Mouse (Mus musculus) neural tube, embryonic 15.5 days (tissue): ENCODE results near the gene Tradd. TPM values are rescaled to one million over a fixed set of nuclear protein-coding genes. Genes with fewer than 3 reads are reported as not detected.

Experiments used
- ATAC-seq: fragments of 200-750 bp; cut with Nextera tagmentation; 2 replicates; pipeline ENCODE4 v1.8.0; 2017; ENCODE audit warnings: mild to moderate bottlenecking, moderate TSS enrichment, moderate library complexity; ENCODE audit not compliant: low FRiP score
- H3K27ac ChIP-seq: fragments of 300-500 bp; sonication (generic); replicated peaks from 2 replicates; pipeline ENCODE4 v1.5.1; 2015; ENCODE audit warnings: mild to moderate bottlenecking, inconsistent platforms
- H3K27me3 ChIP-seq: fragments of 300-500 bp; sonication (generic); replicated peaks from 2 replicates; pipeline ENCODE4 v1.6.1; 2015; ENCODE audit warnings: inconsistent platforms
- H3K36me3 ChIP-seq: fragments of 300-500 bp; sonication (generic); 2 replicates; pipeline ENCODE4 v1.6.1; 2015; ENCODE audit warnings: inconsistent platforms
- H3K4me1 ChIP-seq: fragments of 300-500 bp; sonication (generic); 2 replicates; pipeline ENCODE4 v1.6.1; 2015; ENCODE audit warnings: inconsistent platforms
- H3K4me2 ChIP-seq: fragments of 300-500 bp; sonication (generic); 2 replicates; pipeline ENCODE4 v1.6.1; 2015; ENCODE audit warnings: inconsistent platforms, mild to moderate bottlenecking, moderate library complexity
- H3K4me3 ChIP-seq: fragments of 300-500 bp; sonication (generic); replicated peaks from 2 replicates; pipeline ENCODE4 v1.5.1; 2015; ENCODE audit warnings: mild to moderate bottlenecking, inconsistent platforms
- H3K9ac ChIP-seq: fragments of 300-500 bp; sonication (generic); replicated peaks from 2 replicates; pipeline ENCODE4 v1.6.1; 2015; ENCODE audit warnings: mild to moderate bottlenecking, inconsistent platforms
- H3K9me3 ChIP-seq: fragments of 300-500 bp; sonication (generic); replicated peaks from 2 replicates; pipeline ENCODE4 v1.6.1; 2016; ENCODE audit warnings: inconsistent platforms
- WGBS: fragments of 180-500 bp; shearing (Covaris S2); methylation state at CpG from one replicate; pipeline ENCODE4 v1.1.7; 2015; ENCODE audit warnings: mixed read lengths; 5-methylcytosine and 5-hydroxymethylcytosine counted together
- microRNA counts: library from miRNA; unstranded; fragments of <30 nt; microRNA quantifications from one replicate; lab custom pipeline; 2016
- microRNA-seq: library from miRNA; unstranded; fragments of <30 nt; microRNA quantifications from one replicate; pipeline ENCODE4, GENCODE M21; 2017
- polyA plus RNA-seq: library from polyadenylated mRNA; unstranded; fragments of >200 nt; fragmentation: Nextera tagmentation; extraction: Ambion mirVana; gene quantifications from 2 replicates; pipeline ENCODE4 v1.2.1, GENCODE M21; 2015

Tradd gene
- polyA plus RNA-seq, 1 experiment from 2014 or later, result 20.7 TPM

DNA sequence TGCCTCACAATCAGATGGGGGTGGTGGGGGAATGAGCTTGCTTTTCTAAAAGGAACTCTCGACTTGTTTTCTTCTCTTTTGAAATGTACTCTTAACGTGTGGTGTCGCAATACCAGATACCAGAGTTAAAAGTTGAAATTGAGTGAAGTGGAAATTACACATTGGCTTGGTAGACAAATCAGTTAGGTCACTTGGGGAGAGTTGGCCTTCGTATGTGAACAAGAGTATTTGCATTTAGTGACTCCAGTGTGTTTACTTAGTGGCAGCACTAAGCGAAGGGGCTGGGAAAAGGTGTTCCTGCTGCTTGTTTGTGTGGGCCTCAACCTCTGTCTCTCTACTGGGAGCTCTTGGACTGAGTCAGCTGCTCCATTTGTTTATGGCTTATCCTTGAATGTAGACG, 38.5 kb downstream of the Tradd start:
- Histone ChIP-seq H3K9ac (peak overlapping the region; percentile 95), H3K27ac (no peak overlapping the region), H3K27me3 (no peaks in the 10 kb centered on the region), H3K36me3 (no peaks in the 10 kb centered on the region), H3K4me3 (peak overlapping the region; percentile 98), H3K9me3 (no peaks in the 10 kb centered on the region), H3K4me2 (peak overlapping the region; percentile 89), H3K4me1 (peaks cover 25% of the 10 kb centered on the region)
- WGBS, result 21% methylated on average over 6 of the region's 6 CpGs
- ATAC-seq, result no peak

DNA sequence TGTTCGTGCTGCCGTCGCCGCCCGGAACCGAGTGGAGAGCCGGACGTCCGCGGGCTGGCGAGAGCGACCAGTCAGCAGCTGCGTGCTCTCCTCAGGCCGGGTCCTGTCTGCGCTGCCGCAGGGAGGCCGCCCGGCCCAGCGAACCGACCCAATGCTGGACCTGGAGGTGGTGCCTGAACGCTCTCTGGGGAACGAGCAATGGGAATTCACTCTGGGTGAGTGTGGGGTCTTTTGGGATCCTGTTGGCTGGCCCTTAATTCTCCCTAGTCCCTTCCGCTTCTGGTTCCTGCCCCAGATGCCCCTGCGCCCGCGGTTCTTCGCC, 39.2 kb downstream of the Tradd start:
- Histone ChIP-seq H3K27me3 (no peaks in the 10 kb centered on the region), H3K4me2 (peak overlapping the region; percentile 89), H3K27ac (peak overlapping the region; percentile 89), H3K4me3 (peak overlapping the region; percentile 98), H3K9ac (peak overlapping the region; percentile 95), H3K4me1 (peaks cover 25% of the 10 kb centered on the region), H3K36me3 (no peaks in the 10 kb centered on the region), H3K9me3 (no peaks in the 10 kb centered on the region)
- WGBS, result 0% methylated on average over 27 of the region's 27 CpGs
- ATAC-seq, result no peak; the same call in 1 of the 2 replicates

DNA sequence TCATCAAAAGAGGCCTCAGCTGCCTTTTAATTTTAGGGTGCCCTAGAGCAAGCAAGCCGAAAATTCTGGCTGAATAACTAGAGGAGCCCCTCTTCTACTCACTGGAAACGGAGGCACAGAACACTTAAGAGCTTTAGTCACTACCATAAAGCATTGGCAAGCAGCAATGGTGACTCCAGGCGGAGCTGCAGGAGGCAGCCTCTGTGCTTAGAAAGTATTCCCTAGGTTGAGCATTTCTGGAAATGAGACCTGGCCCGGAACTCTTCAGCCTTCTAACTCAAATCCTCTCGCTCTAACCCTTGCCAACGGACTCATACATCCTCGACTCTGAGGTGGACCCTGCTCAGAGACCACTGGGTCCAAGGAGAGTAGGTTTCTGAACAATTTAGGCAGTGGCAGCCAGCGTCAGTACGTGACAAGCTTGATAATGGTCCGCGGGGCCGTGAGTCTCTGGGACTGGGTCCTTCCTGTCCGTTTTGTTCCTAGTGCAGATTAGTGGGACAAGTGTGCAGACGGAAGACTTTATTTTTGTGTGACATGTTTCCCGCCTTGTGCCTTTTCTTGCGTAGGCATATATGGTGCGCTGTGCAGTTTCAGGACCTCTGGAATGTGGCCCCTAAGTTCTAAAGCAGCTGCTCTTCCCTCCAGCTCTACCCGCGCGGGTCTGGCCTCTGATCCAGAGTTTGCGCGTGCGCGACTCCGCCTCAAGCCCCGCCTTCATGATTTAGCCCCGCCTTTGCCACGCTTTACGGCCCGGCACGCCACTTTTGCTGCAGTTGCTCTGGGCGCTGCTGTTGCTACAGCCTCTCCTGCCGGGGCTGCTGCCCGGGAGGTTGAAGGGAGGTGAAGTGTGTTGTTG, 39.8 kb downstream of the Tradd start, which contains the start of gene D230025D16Rik:
TSS of gene D230025D16Rik (plus strand) at position 733 of the 859 bp plus-strand sequence.
- H3K4me3 ChIP-seq, result peak within 1 kb of the TSS; percentile 98
- WGBS, result 1% methylated on average over 34 of the region's 34 CpGs
- no peaks in the 10 kb centered on the region for H3K36me3 ChIP-seq
- no peaks in the 10 kb centered on the region for H3K27me3 ChIP-seq
- ATAC-seq, result peak; percentile 95
- H3K27ac ChIP-seq, result peak within 1 kb of the TSS; percentile 89
- H3K9ac ChIP-seq, result peak within 1 kb of the TSS; percentile 95
- H3K9me3 ChIP-seq, result no peaks in the 10 kb centered on the region
- peak within 1 kb of the TSS; percentile 89 for H3K4me2 ChIP-seq
- peaks cover 25% of the 10 kb centered on the region for H3K4me1 ChIP-seq

DNA sequence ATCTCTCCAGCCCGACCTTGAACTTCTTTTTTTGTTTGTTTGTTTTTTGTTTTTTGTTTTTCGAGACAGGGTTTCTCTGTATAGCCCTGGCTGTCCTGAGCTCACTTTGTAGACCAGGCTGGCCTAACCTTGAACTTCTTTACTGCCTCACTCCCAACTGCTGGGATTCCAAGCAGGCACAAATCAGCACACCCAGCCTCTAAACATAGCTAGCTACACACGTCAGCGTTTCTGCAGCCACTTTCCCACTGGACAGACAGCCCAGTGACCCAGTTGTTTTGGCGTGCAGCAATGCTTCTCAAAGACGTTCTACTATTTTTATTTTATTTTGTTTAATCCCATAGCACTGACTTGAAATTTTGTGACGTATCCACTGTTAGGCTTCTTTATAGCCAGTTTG, 40.6 kb downstream of the Tradd start:
- Histone ChIP-seq H3K4me1 (peaks cover 25% of the 10 kb centered on the region), H3K27ac (peak overlapping the region; percentile 89), H3K9me3 (no peaks in the 10 kb centered on the region), H3K4me3 (no peak overlapping the region), H3K27me3 (no peaks in the 10 kb centered on the region), H3K9ac (no peak overlapping the region), H3K36me3 (no peaks in the 10 kb centered on the region), H3K4me2 (peak overlapping the region; percentile 89)
- ATAC-seq, result no peak
- WGBS, result 68% methylated on average over 7 of the region's 7 CpGs

DNA sequence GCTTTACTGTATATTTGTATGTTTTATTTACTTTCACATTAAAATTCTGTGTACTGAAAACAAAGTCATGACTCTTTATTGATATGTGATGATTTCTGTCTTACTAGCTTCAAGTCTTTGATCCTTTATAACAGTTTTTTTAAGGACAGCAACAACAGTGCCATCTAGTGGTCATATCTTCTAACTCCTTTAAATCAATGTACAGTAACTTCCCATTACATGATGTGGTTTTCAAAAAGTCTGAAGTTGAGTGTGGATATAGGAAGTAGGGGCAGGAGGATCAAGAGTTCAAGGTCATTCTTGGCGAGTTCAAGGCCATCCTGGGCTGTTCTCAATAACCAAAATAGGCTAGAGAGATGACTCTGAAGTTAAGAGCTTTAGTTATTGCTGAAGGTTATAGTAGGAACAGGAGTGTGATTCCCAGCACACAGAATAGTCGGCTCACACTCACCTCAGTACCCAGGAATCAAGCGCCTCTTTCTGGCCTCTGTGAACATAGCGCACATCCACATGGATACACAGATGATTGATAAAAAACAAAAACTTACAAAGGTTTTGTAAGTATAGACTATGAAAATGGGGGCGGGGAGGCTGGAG, 46.4 kb downstream of the Tradd start:
- Histone ChIP-seq H3K27ac (no peak overlapping the region), H3K4me3 (no peak overlapping the region), H3K9ac (no peak overlapping the region), H3K9me3 (no peaks in the 10 kb centered on the region), H3K4me2 (no peak overlapping the region), H3K4me1 (no peaks in the 10 kb centered on the region), H3K36me3 (no peaks in the 10 kb centered on the region), H3K27me3 (no peaks in the 10 kb centered on the region)
- ATAC-seq, result peak; percentile 35; the same call in 1 of the 2 replicates
- 82% methylated on average over 5 of the region's 5 CpGs for WGBS

DNA sequence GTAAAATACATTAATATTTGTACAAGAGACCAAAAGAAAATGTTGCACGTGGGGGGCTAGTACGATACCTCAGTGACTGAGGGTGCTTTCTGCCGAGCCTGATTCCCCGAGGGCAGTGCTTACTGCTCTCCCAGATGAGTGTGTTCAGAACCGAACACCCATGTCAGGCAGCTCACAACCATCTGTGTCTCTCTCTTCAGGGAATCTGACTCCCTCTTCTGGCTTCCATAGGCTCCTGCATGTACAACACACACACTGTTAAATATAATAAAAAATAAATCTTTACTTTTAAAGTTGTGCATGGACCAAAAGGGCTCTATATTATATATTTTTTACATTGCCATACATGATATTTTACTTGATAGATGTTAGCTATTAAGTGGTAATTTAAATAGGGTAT, 50.3 kb downstream of the Tradd start:
- Histone ChIP-seq H3K4me1 (no peaks in the 10 kb centered on the region), H3K4me3 (no peak overlapping the region), H3K4me2 (no peak overlapping the region), H3K36me3 (no peaks in the 10 kb centered on the region), H3K27ac (no peak overlapping the region), H3K9me3 (no peaks in the 10 kb centered on the region), H3K9ac (no peak overlapping the region), H3K27me3 (no peaks in the 10 kb centered on the region)
- no peak for ATAC-seq
- 91% methylated on average over 5 of the region's 5 CpGs for WGBS

DNA sequence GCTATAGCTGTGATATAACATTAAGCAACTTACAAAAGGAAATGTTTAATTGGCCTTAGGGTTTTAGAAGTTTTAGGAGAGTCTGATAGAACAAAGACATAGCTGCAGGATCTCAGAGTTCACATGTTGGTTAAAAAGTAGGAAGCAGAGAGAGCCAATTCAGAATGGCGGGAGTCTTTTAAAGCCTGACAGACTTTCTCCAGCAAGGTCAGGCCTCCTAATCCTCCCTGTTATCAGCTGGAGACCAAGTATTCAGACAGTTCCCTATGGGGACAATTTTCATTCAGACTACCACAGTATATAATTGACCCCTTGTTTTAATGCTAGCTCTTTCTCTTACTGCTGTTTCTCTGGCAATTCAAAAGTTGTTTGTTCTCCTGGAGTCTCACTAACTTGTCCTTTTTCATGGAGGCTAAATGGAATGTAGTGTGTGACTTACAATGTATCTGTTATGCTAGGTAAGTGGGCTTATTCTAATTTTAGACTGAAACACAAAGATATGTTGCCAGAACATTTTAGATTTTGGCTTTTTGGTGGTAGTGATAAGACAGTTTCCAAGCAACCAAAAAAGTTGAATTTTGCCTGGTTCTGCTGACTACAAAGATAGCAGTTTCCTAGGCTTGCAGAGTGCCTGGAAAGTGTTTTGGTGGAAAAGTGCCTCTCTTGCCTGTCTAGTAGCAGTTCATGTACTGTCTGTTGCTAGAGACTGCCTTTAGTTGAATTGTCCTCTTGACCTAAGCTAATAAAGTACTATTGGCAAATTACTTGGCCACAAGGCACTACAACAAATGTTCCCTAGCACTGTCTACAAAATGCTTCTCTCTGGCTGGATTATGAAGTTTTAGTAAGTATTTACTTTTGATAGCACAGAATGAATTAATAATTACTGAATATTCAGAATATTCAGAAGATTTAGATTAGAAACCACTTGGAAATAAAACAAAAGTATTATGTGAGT, 55.0 kb downstream of the Tradd start:
- H3K4me1 ChIP-seq, result peaks cover 5% of the 10 kb centered on the region
- 0 out of 2 replicates have a peak, but pooled peaks cover under 1% of the 10 kb centered on the region for H3K36me3 ChIP-seq
- H3K9me3 ChIP-seq, result no peaks in the 10 kb centered on the region
- H3K9ac ChIP-seq, result no peak overlapping the region
- no peak for ATAC-seq
- no peaks in the 10 kb centered on the region for H3K27me3 ChIP-seq
- H3K4me2 ChIP-seq, result no peak overlapping the region
- H3K27ac ChIP-seq, result no peak overlapping the region
- H3K4me3 ChIP-seq, result no peak overlapping the region
- 67% methylated on average over 1 of the region's 1 CpGs for WGBS

MicroRNAs within 50 kb of the gene (microRNA counts, 519-probe panel; counts per million panel counts)
- 2,703 counts per million, percentile 64 among the panel's probes with 10 or more counts for microRNA mmu-miR-328 (lab: Ali Mortazavi, UCI)

Small RNA genes lying within 50 kb of the gene (microRNA-seq; reads per million reads assigned to microRNA genes)
- gene Gm27320 (not detected), gene Mir328 (238 reads per million, percentile 66 among the genes with 10 or more reads in this experiment)

Other genes starting within 250 kb of the Tradd start
- not detected in 2 replicates for gene Ces3a, start 216.0 kb downstream of the Tradd start, polyA plus RNA-seq
- gene Ces3b, start 180.9 kb downstream of the Tradd start, polyA plus RNA-seq, result not detected in 2 replicates
- 0.18 TPM in 1 of 2 replicates, not detected in the other for gene Ces4a, start 132.8 kb downstream of the Tradd start, polyA plus RNA-seq
- 34.0 and 38.6 TPM in 2 replicates for gene Cbfb, start 93.9 kb downstream of the Tradd start, polyA plus RNA-seq
- 27.7 and 30.3 TPM in 2 replicates for gene D230025D16Rik, start 39.5 kb downstream of the Tradd start, polyA plus RNA-seq
- gene B3gnt9, start 9.5 kb downstream of the Tradd start, polyA plus RNA-seq, result 12.3 and 12.4 TPM in 2 replicates
- gene Fbxl8, start within 50 bp of the Tradd start, polyA plus RNA-seq, result 1.9 and 3.0 TPM in 2 replicates
- gene Hsf4, start 5.2 kb upstream of the Tradd start, polyA plus RNA-seq, result 0.45 and 0.92 TPM in 2 replicates
- 5.7 and 6.2 TPM in 2 replicates for gene Nol3, start 11.5 kb upstream of the Tradd start, polyA plus RNA-seq
- gene 4931428F04Rik, start 25.3 kb upstream of the Tradd start, polyA plus RNA-seq, result 104 and 122 TPM in 2 replicates
- gene Exoc3l, start 31.5 kb upstream of the Tradd start, polyA plus RNA-seq, result 10.6 and 11.3 TPM in 2 replicates
- 41.6 and 61.6 TPM in 2 replicates for gene E2f4, start 33.1 kb upstream of the Tradd start, polyA plus RNA-seq
- gene Elmo3, start 41.0 kb upstream of the Tradd start, polyA plus RNA-seq, result 1.1 and 4.7 TPM in 2 replicates
- gene Lrrc29, start 61.7 kb upstream of the Tradd start, polyA plus RNA-seq, result 0.55 and 1.2 TPM in 2 replicates
- gene Tmem208, start 61.7 kb upstream of the Tradd start, polyA plus RNA-seq, result 141 and 159 TPM in 2 replicates
- gene Fhod1, start 83.3 kb upstream of the Tradd start, polyA plus RNA-seq, result 0.79 and 0.89 TPM in 2 replicates
- gene Slc9a5, start 84.2 kb upstream of the Tradd start, polyA plus RNA-seq, result 9.4 and 10.9 TPM in 2 replicates
- gene Plekhg4, start 108.7 kb upstream of the Tradd start, polyA plus RNA-seq, result 1.7 and 2.4 TPM in 2 replicates
- gene Kctd19, start 148.9 kb upstream of the Tradd start, polyA plus RNA-seq, result not detected in 2 replicates
- 0.23 and 0.27 TPM in 2 replicates for gene Lrrc36, start 149.0 kb upstream of the Tradd start, polyA plus RNA-seq
- gene Tppp3, start 206.9 kb upstream of the Tradd start, polyA plus RNA-seq, result 253 and 288 TPM in 2 replicates
- gene Zdhhc1, start 232.3 kb upstream of the Tradd start, polyA plus RNA-seq, result 36.6 and 36.8 TPM in 2 replicates